Mouse (Mus musculus) leukemia stem cell, adult 10-12 weeks (primary cell): ENCODE data around the gene Nnat. TPM values are rescaled to one million over a fixed set of nuclear protein-coding genes. Genes with fewer than 3 reads are reported as not detected.

Experiments used
- polyA plus RNA-seq: library from polyadenylated mRNA; stranded (reverse); fragments of >175 nt; gene quantifications from 2 replicates; pipeline ENCODE4 v1.2.3, GENCODE M21; 2012; ENCODE audit warnings: low replicate concordance

Gene Nnat
- 0.63 TPM in 1 of 2 replicates, not detected in the other for polyA plus RNA-seq

DNA sequence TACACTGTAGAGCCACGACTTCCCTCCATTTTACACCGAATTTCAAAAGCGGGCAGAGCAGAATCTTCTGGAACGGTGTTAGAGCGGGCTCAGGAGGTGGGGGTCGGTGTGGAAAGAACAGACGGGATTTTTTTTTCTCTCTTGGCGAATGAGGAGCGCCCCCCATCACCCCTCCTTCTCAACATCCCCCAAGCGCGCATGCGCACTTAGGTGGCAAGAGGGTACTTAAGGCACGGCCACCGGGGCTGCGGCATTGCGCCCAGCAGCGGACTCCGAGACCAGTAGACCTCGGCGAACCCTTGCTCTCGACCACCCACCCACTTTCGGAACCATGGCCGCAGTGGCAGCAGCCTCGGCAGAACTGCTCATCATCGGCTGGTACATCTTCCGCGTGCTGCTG lies at the start of gene Nnat:
Gene Nnat (plus strand): TSS at position 221 of the 400 bp plus-strand sequence.

DNA sequence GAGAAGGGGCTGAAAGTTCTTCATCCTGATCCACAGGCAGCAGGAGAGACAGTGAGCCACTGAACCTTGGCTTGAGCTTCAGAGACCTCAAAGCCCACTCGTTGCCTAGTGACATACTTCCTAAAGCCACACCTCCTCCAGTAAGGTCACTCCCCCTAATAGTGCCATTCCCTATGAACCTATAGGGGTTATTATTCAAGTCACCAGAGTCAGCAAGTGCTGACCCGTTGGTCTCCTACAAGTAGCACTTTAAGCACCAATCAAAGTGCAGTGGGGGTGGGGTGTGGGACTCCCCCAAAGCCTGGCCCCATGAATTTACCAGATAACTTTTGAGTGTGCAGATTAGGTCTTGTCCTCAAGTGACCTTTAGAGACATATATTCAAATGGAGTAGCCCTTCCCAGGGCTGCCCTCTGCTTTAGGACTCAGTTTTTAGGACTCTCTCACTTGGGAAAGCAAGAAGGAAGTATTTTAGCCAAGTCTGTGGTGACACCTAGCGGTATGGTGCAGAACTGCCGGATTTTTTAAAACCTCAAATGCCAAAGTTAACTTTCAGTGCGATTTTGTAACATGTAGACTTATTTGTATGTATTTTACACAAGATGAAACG lies 11.4 kb downstream of the Nnat start, which contains the start of gene Blcap:
Gene Blcap (minus strand): TSS at position 51 of the 609 bp plus-strand sequence.

Other genes starting within 250 kb of the Nnat start
- gene Ghrh, start 212.6 kb upstream of the Nnat start, polyA plus RNA-seq, result not detected in 2 replicates
- 25.7 and 35.3 TPM in 2 replicates for gene Manbal, start 192.5 kb upstream of the Nnat start, polyA plus RNA-seq
- 4.2 and 4.8 TPM in 2 replicates for gene Src, start 141.6 kb upstream of the Nnat start, polyA plus RNA-seq
- 4.9 and 15.5 TPM in 2 replicates for gene Blcap, start 11.2 kb downstream of the Nnat start, polyA plus RNA-seq
- gene Ctnnbl1, start 177.3 kb downstream of the Nnat start, polyA plus RNA-seq, result 2.6 and 10.4 TPM in 2 replicates